Mouse (Mus musculus): ENCODE measurements around the gene Taf13. TPM values are rescaled to one million over a fixed set of nuclear protein-coding genes. Genes with fewer than 3 reads are reported as not detected.

The Taf13 gene
- total and polyA plus RNA-seq, 3 experiments: 5.4 to 7.0 TPM; not detected in 1

GRCm38 (mm10) chr3:108608906-108609305 is 37.4 kb downstream of the Taf13 start:
- TF ChIP-seq GATA1 (IDR thresholded peaks at IDR 0.05; ENCODE audit: low read depth, low read length): 0 out of 2 replicates have a peak, but pooled peaks have one; percentile 7
- no peak for TF ChIP-seq TBP (IDR thresholded peaks at IDR 0.05; ENCODE audit: low read depth, low read length)
- Histone ChIP-seq H3K4me1 (ENCODE audit: control insufficient read depth in 1 of 2, insufficient read depth in 2 of 2, low read length in 2 of 2) (0 out of 4 replicates have a peak, but pooled peaks cover 0 to 2% of the 10 kb centered on the region in 2 experiments), H3K4me3 (ENCODE audit: control insufficient read depth in 1 of 2, insufficient read depth in 1 of 2, low read depth in 2 of 2, low read length in 2 of 2) (no peak overlapping the region), H3K27ac (ENCODE audit: control insufficient read depth, low read depth, low read length) (no peak overlapping the region), H3K9ac (ENCODE audit: control insufficient read depth, low read depth, low read length, poor library complexity, severe bottlenecking) (no peak overlapping the region), H3K79me2 (ENCODE audit: control insufficient read depth, insufficient read depth, low read length, poor library complexity) (no peaks in the 10 kb centered on the region), H3K9me3 (replicated peaks; ENCODE audit: insufficient read depth, low read length) (no peaks in the 10 kb centered on the region), H3K36me3 (ENCODE audit: control insufficient read depth in 1 of 2, insufficient read depth in 2 of 2, low read length in 2 of 2) (peaks cover 0 to 2% of the 10 kb centered on the region in 2 experiments; a peak in 1 of 4 replicates), H3K27me3 (ENCODE audit: control insufficient read depth in 1 of 2, insufficient read depth in 2 of 2, low read length in 2 of 2) (no peaks in the 10 kb centered on the region)
- peak; percentile 20 for DNase-seq (ENCODE audit: low read depth, low spot score)

Other genes with a start within 250 kb of the Taf13 start
- gene Mybphl, start 206.8 kb upstream of the Taf13 start, total RNA-seq (2012; rRNA removed): not detected in 2 replicates
- gene Mybphl, start 206.8 kb upstream of the Taf13 start, polyA plus RNA-seq (2012; ENCODE audit: insufficient read depth in 1 of 2, insufficient read length in 2 of 2, low read depth in 1 of 2, low replicate concordance in 2 of 2, missing spikeins in 1 of 2): not detected
- gene Psrc1, start 187.9 kb upstream of the Taf13 start, total RNA-seq (2012; rRNA removed): 12.5 and 14.6 TPM in 2 replicates
- 10 to 100 TPM in 1 of 2 experiments, not detected in 1; 37.3 TPM for gene Psrc1, start 187.9 kb upstream of the Taf13 start, polyA plus RNA-seq (2012; ENCODE audit: insufficient read depth in 1 of 2, insufficient read length in 2 of 2, low read depth in 1 of 2, low replicate concordance in 2 of 2, missing spikeins in 1 of 2)
- gene Celsr2, start 156.1 kb upstream of the Taf13 start, total RNA-seq (2012; rRNA removed): not detected in 2 replicates
- gene Celsr2, start 156.1 kb upstream of the Taf13 start, polyA plus RNA-seq (2012; ENCODE audit: insufficient read depth in 1 of 2, insufficient read length in 2 of 2, low read depth in 1 of 2, low replicate concordance in 2 of 2, missing spikeins in 1 of 2): under 1 TPM in 1 of 2 experiments, not detected in 1; 0.04 TPM
- 202 and 283 TPM in 2 replicates for gene Sars, start 126.5 kb upstream of the Taf13 start, total RNA-seq (2012; rRNA removed)
- gene Sars, start 126.5 kb upstream of the Taf13 start, polyA plus RNA-seq (2012; ENCODE audit: insufficient read depth in 1 of 2, insufficient read length in 2 of 2, low read depth in 1 of 2, low replicate concordance in 2 of 2, missing spikeins in 1 of 2): 100 to 1,000 TPM in 1 of 2 experiments, not detected in 1; 337 TPM
- not detected in 2 replicates for gene 1700013F07Rik, start 37.5 kb upstream of the Taf13 start, total RNA-seq (2012; rRNA removed)
- under 1 TPM in 1 of 2 experiments, not detected in 1; 0.17 TPM for gene 1700013F07Rik, start 37.5 kb upstream of the Taf13 start, polyA plus RNA-seq (2012; ENCODE audit: insufficient read depth in 1 of 2, insufficient read length in 2 of 2, low read depth in 1 of 2, low replicate concordance in 2 of 2, missing spikeins in 1 of 2)
- 0.08 and 0.29 TPM in 2 replicates for gene 5330417C22Rik, start 35.2 kb upstream of the Taf13 start, total RNA-seq (2012; rRNA removed)
- gene 5330417C22Rik, start 35.2 kb upstream of the Taf13 start, polyA plus RNA-seq (2012; ENCODE audit: insufficient read depth in 1 of 2, insufficient read length in 2 of 2, low read depth in 1 of 2, low replicate concordance in 2 of 2, missing spikeins in 1 of 2): under 1 TPM in 1 of 2 experiments, not detected in 1; 0.31 TPM
- gene Tmem167b, start 9.2 kb upstream of the Taf13 start, total RNA-seq (2012; rRNA removed): 15.1 and 20.8 TPM in 2 replicates
- 10 to 100 TPM in 1 of 2 experiments, not detected in 1; 15.9 TPM for gene Tmem167b, start 9.2 kb upstream of the Taf13 start, polyA plus RNA-seq (2012; ENCODE audit: insufficient read depth in 1 of 2, insufficient read length in 2 of 2, low read depth in 1 of 2, low replicate concordance in 2 of 2, missing spikeins in 1 of 2)
- gene Wdr47, start 19.6 kb downstream of the Taf13 start, total RNA-seq (2012; rRNA removed): 2.4 and 2.5 TPM in 2 replicates
- 1 to 10 TPM in 1 of 2 experiments, not detected in 1; 3.8 TPM for gene Wdr47, start 19.6 kb downstream of the Taf13 start, polyA plus RNA-seq (2012; ENCODE audit: insufficient read depth in 1 of 2, insufficient read length in 2 of 2, low read depth in 1 of 2, low replicate concordance in 2 of 2, missing spikeins in 1 of 2)
- 38.0 and 43.0 TPM in 2 replicates for gene Clcc1, start 82.2 kb downstream of the Taf13 start, total RNA-seq (2012; rRNA removed)
- gene Clcc1, start 82.2 kb downstream of the Taf13 start, polyA plus RNA-seq (2012; ENCODE audit: insufficient read depth in 1 of 2, insufficient read length in 2 of 2, low read depth in 1 of 2, low replicate concordance in 2 of 2, missing spikeins in 1 of 2): 10 to 100 TPM in 1 of 2 experiments, not detected in 1; 25.9 TPM
- 17.6 and 21.7 TPM in 2 replicates for gene Gpsm2, start 150.6 kb downstream of the Taf13 start, total RNA-seq (2012; rRNA removed)
- gene Gpsm2, start 150.6 kb downstream of the Taf13 start, polyA plus RNA-seq (2012; ENCODE audit: insufficient read depth in 1 of 2, insufficient read length in 2 of 2, low read depth in 1 of 2, low replicate concordance in 2 of 2, missing spikeins in 1 of 2): 10 to 100 TPM in 1 of 2 experiments, not detected in 1; 27.5 TPM
- gene Aknad1, start 168.0 kb downstream of the Taf13 start, total RNA-seq (2012; rRNA removed): not detected in 2 replicates
- gene Aknad1, start 168.0 kb downstream of the Taf13 start, polyA plus RNA-seq (2012; ENCODE audit: insufficient read depth in 1 of 2, insufficient read length in 2 of 2, low read depth in 1 of 2, low replicate concordance in 2 of 2, missing spikeins in 1 of 2): under 1 TPM in 1 of 2 experiments, not detected in 1; 0.06 TPM